Mouse (Mus musculus): ENCODE data around the gene Esr1. TPM values are rescaled to one million over a fixed set of nuclear protein-coding genes. Genes with fewer than 3 reads are reported as not detected.

Gene Esr1
- polyA plus RNA-seq, 1 experiment from 2014 or later = 0.29 TPM

- H3K36me3 ChIP-seq (ENCODE audit: control insufficient read depth, insufficient read depth) = peaks cover 43% of the 10 kb centered on the region
- H3K27ac ChIP-seq (ENCODE audit: low read length) = no peak overlapping the region
- no peak overlapping the region for H3K9ac ChIP-seq (ENCODE audit: low read length)
- H3K27me3 ChIP-seq (ENCODE audit: control insufficient read depth, insufficient read depth, low read length) = no peaks in the 10 kb centered on the region
- no peak overlapping the region for H3K4me3 ChIP-seq (ENCODE audit: low read length)
- 76% methylated on average over 2 of the region's 2 CpGs for WGBS
- ATAC-seq (replicated peaks; ENCODE audit: extremely low read depth, insufficient read depth, low FRiP score) = no peak
- no peak overlapping the region for H3K4me2 ChIP-seq (ENCODE audit: low read depth, low read length)
- H3K4me1 ChIP-seq (ENCODE audit: control insufficient read depth, insufficient read depth, low read length) = no peaks in the 10 kb centered on the region
- H3K9me3 ChIP-seq (replicated peaks; ENCODE audit: control insufficient read depth, low read length) = no peaks in the 10 kb centered on the region
Measured at GRCm38 (mm10) chr10:5029161-5029560, 417.8 kb downstream of the Esr1 start.

DNA sequence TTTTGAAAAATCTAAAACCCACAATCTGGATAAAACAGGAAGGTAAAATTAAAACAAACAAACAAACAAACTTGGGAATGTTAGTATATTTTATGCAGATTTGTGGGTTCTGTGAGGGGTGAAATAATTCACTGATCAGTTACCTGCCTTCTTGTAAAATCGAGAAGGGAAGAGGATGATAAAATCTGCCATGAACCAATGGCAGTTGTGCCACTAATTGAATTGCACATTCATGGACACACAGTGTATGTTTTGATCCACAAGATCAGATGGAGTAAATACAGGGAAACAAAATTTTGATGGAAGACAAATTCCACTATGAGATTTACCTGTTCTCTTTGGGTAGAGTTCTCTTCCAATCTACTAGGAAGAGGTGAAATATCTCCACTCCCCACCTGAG, 418.5 kb downstream of the Esr1 start:
- H3K27ac ChIP-seq (ENCODE audit: low read length) = no peak overlapping the region
- no peaks in the 10 kb centered on the region for H3K4me1 ChIP-seq (ENCODE audit: control insufficient read depth, insufficient read depth, low read length)
- 92% methylated on average over 1 of the region's 1 CpGs for WGBS
- ATAC-seq (replicated peaks; ENCODE audit: extremely low read depth, insufficient read depth, low FRiP score) = no peak
- no peak overlapping the region for H3K9ac ChIP-seq (ENCODE audit: low read length)
- H3K4me2 ChIP-seq (ENCODE audit: low read depth, low read length) = no peak overlapping the region
- no peak overlapping the region for H3K4me3 ChIP-seq (ENCODE audit: low read length)
- no peaks in the 10 kb centered on the region for H3K9me3 ChIP-seq (replicated peaks; ENCODE audit: control insufficient read depth, low read length)
- H3K36me3 ChIP-seq (ENCODE audit: control insufficient read depth, insufficient read depth) = peaks cover 43% of the 10 kb centered on the region
- no peaks in the 10 kb centered on the region for H3K27me3 ChIP-seq (ENCODE audit: control insufficient read depth, insufficient read depth, low read length)

DNA sequence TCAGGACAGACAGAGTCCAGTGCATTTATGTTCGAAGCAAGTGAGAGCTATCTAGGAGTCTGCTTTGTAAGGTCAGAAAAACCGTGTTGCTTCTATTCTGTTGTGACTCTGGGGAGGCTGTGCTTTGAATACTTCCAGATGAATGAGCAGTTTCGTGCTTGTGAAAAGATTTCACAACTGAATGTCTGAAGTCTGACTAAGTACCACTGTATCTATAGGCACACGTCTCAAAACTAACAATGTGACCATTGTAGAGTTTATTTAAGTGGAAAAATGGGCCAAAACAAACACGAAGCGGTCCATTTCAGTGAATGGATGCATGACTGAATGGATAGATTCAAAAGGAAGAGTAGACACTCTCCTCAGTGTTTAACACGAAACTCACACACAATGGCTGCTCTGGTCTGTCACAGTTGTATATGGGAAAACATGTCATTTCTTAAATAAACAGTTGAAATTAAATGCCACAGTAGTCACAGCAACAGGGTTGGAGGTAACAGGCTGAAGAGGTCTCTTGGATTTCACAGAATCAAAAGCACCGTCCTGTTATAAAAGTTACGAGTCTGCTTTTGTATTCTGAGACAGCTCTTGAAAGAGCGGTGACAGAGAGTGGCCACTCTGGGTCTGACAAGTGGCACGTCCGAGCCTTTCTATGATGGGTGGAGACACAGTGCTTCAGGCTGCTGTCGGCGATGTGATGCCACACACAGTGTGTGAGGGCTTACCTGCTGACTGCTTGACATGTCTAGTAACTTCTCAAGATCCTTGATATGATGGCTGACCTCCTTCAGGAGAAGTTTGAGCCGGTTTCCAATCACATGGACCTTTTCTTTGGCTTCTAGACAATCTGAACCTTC, 421.0 kb downstream of the Esr1 start:
- Histone ChIP-seq H3K4me2 (ENCODE audit: low read depth, low read length) (no peak overlapping the region), H3K27ac (ENCODE audit: low read length) (no peak overlapping the region), H3K4me1 (ENCODE audit: control insufficient read depth, insufficient read depth, low read length) (no peaks in the 10 kb centered on the region), H3K9me3 (replicated peaks; ENCODE audit: control insufficient read depth, low read length) (no peaks in the 10 kb centered on the region), H3K9ac (ENCODE audit: low read length) (no peak overlapping the region), H3K4me3 (ENCODE audit: low read length) (no peak overlapping the region), H3K27me3 (ENCODE audit: control insufficient read depth, insufficient read depth, low read length) (no peaks in the 10 kb centered on the region), H3K36me3 (ENCODE audit: control insufficient read depth, insufficient read depth) (peaks cover 55% of the 10 kb centered on the region)
- ATAC-seq (replicated peaks; ENCODE audit: extremely low read depth, insufficient read depth, low FRiP score) = no peak
- 72% methylated on average over 15 of the region's 15 CpGs for WGBS

- Histone ChIP-seq H3K4me1 (ENCODE audit: control insufficient read depth, insufficient read depth, low read length) (no peaks in the 10 kb centered on the region), H3K4me2 (ENCODE audit: low read depth, low read length) (no peak overlapping the region), H3K27ac (ENCODE audit: low read length) (no peak overlapping the region), H3K36me3 (ENCODE audit: control insufficient read depth, insufficient read depth) (peaks cover 60% of the 10 kb centered on the region), H3K9ac (ENCODE audit: low read length) (no peak overlapping the region), H3K9me3 (replicated peaks; ENCODE audit: control insufficient read depth, low read length) (no peaks in the 10 kb centered on the region), H3K4me3 (ENCODE audit: low read length) (no peak overlapping the region), H3K27me3 (ENCODE audit: control insufficient read depth, insufficient read depth, low read length) (no peaks in the 10 kb centered on the region)
- WGBS = 81% methylated on average over 8 of the region's 8 CpGs
- no peak for ATAC-seq (replicated peaks; ENCODE audit: extremely low read depth, insufficient read depth, low FRiP score)
Measured at GRCm38 (mm10) chr10:5041254-5041653, 429.9 kb downstream of the Esr1 start.

- Histone ChIP-seq H3K4me2 (ENCODE audit: low read depth, low read length) (no peak overlapping the region), H3K4me3 (ENCODE audit: low read length) (no peak overlapping the region), H3K9me3 (replicated peaks; ENCODE audit: control insufficient read depth, low read length) (no peaks in the 10 kb centered on the region), H3K4me1 (ENCODE audit: control insufficient read depth, insufficient read depth, low read length) (no peaks in the 10 kb centered on the region), H3K36me3 (ENCODE audit: control insufficient read depth, insufficient read depth) (peaks cover 64% of the 10 kb centered on the region), H3K27ac (ENCODE audit: low read length) (no peak overlapping the region), H3K27me3 (ENCODE audit: control insufficient read depth, insufficient read depth, low read length) (no peaks in the 10 kb centered on the region), H3K9ac (ENCODE audit: low read length) (no peak overlapping the region)
- no peak for ATAC-seq (replicated peaks; ENCODE audit: extremely low read depth, insufficient read depth, low FRiP score)
- WGBS = 90% methylated on average over 8 of the region's 8 CpGs
Measured at GRCm38 (mm10) chr10:5044481-5044880, 433.1 kb downstream of the Esr1 start.

DNA sequence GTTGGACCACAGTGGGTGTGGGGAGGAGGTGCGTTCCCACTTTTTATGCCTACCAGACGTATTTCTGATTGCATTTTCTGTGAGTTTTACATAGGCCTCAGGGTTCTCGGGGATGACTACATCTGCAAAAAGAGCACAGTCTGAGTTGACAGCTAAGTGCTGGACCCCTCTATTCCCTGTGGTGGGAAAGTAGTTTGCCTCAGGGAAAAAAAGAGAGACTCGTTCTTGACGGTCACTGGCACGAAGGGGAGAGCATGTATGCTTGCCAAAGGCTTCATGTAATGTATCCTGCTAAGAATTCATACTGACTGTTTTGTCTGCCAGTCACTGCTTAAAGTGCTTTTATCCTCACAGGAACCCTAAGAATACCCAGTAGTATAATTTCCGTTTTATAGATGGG, 433.8 kb downstream of the Esr1 start:
- peaks cover 59% of the 10 kb centered on the region for H3K36me3 ChIP-seq (ENCODE audit: control insufficient read depth, insufficient read depth)
- no peak for ATAC-seq (replicated peaks; ENCODE audit: extremely low read depth, insufficient read depth, low FRiP score)

DNA sequence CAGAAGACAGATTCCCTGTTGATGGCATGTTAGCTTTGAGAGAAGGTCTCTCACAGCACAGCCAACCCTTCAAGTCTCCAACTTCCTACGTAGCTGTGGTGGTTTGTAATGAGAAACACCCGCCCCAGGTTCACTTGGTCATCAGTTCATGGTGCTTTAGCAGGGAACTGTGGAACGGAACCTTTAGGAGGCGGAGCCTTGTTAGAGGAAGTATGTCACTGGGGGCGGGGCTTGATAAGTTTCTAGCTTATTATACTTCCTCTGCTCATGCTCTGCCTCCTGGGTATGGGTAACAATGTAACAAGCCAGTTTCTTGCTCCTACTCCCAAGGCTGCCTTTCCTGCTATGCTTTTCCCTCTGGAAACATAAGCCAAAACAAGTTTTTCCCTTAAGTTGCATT, 434.3 kb downstream of the Esr1 start:
- Histone ChIP-seq H3K4me1 (ENCODE audit: control insufficient read depth, insufficient read depth, low read length) (no peaks in the 10 kb centered on the region), H3K4me3 (ENCODE audit: low read length) (no peak overlapping the region), H3K27ac (ENCODE audit: low read length) (no peak overlapping the region), H3K27me3 (ENCODE audit: control insufficient read depth, insufficient read depth, low read length) (no peaks in the 10 kb centered on the region), H3K36me3 (ENCODE audit: control insufficient read depth, insufficient read depth) (peaks cover 55% of the 10 kb centered on the region), H3K4me2 (ENCODE audit: low read depth, low read length) (no peak overlapping the region), H3K9ac (ENCODE audit: low read length) (no peak overlapping the region), H3K9me3 (replicated peaks; ENCODE audit: control insufficient read depth, low read length) (no peaks in the 10 kb centered on the region)
- no peak for ATAC-seq (replicated peaks; ENCODE audit: extremely low read depth, insufficient read depth, low FRiP score)
- WGBS = 88% methylated on average over 5 of the region's 5 CpGs

More for the DNA sequence above, 433.8 kb downstream of the Esr1 start:
- no peak overlapping the region for H3K4me3 ChIP-seq (ENCODE audit: low read length)
- WGBS = 86% methylated on average over 7 of the region's 7 CpGs
- H3K4me2 ChIP-seq (ENCODE audit: low read depth, low read length) = no peak overlapping the region
- no peak overlapping the region for H3K27ac ChIP-seq (ENCODE audit: low read length)
- no peaks in the 10 kb centered on the region for H3K27me3 ChIP-seq (ENCODE audit: control insufficient read depth, insufficient read depth, low read length)
- no peaks in the 10 kb centered on the region for H3K4me1 ChIP-seq (ENCODE audit: control insufficient read depth, insufficient read depth, low read length)
- no peaks in the 10 kb centered on the region for H3K9me3 ChIP-seq (replicated peaks; ENCODE audit: control insufficient read depth, low read length)
- H3K9ac ChIP-seq (ENCODE audit: low read length) = no peak overlapping the region

Other genes with a start within 250 kb of the Esr1 start
- gene Zbtb2, start 223.5 kb upstream of the Esr1 start, polyA plus RNA-seq (2015; fragmentation: Nextera tagmentation; extraction: Ambion mirVana) = 9.0 and 10.0 TPM in 2 replicates
- gene Rmnd1, start 179.2 kb upstream of the Esr1 start, polyA plus RNA-seq (2015; fragmentation: Nextera tagmentation; extraction: Ambion mirVana) = 119 and 122 TPM in 2 replicates
- 16.2 and 18.0 TPM in 2 replicates for gene Armt1, start 179.1 kb upstream of the Esr1 start, polyA plus RNA-seq (2015; fragmentation: Nextera tagmentation; extraction: Ambion mirVana)
- 0.18 and 0.19 TPM in 2 replicates for gene Ccdc170, start 129.1 kb upstream of the Esr1 start, polyA plus RNA-seq (2015; fragmentation: Nextera tagmentation; extraction: Ambion mirVana)

Data from heart, embryonic 16.5 days (tissue).